Mouse (Mus musculus): ENCODE measurements around the gene Nlrp3.
"Not testable (repeated sequence)": the region's sequence is repeated elsewhere in the genome, so short reads cannot be mapped to it uniquely, and the experiment has no call there.

Nlrp3 gene

GRCm38 (mm10) chr11:59531562-59531961 lies 9.8 kb upstream of the Nlrp3 start:
- DNase-seq (ENCODE audit: low read depth, low spot score) = no peak

- DNase-seq (ENCODE audit: low read depth, low spot score) = peak; percentile 26
Observed at GRCm38 (mm10) chr11:59537218-59538130, 3.9 kb upstream of the Nlrp3 start.

DNA sequence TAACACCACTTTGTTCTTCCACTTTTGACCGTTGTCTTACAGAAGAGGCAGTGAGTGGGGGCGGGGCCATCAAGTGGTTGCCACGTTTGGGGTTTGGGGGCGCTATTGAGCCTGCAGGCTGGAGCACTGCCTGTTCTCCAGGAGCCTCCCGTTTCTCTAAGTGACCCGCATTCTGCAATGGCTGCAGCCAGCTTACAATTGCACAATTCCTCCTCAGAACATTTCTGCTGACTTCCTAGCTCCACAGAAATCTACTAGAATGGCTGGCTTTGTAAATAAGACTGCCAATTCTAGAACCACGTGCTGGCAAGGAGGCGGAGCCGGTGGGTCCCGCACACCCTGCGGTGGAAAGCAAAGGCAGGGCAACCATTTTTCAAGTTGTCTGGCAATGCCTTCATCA lies 3.0 kb upstream of the Nlrp3 start:
- DNase-seq (ENCODE audit: low read depth, low spot score) = peak; percentile 7

DNA sequence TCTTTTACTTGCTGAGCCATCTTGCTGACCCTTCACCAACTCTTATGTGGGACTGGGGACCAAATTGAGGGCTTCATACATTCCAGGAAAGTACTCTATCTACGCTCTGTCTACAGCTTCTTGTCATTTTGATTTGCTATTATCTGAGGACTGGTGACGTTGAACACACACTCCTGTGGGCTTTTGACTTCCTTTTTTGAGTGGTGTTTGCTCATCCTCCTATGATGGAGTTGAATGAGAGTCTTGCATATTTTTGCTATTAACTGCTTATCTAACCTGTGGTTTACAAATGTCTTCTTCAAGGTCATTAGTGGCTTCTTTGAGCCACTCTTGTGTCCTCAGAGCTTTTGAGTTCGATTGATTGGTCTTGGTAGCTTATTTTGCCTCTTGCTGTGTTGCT lies 1.2 kb upstream of the Nlrp3 start:
- DNase-seq (ENCODE audit: low read depth, low spot score) = no peak

- DNase-seq (ENCODE audit: low read depth, low spot score) = no peak
Observed at GRCm38 (mm10) chr11:59542442-59542841, 1.1 kb downstream of the Nlrp3 start.

- DNase-seq (ENCODE audit: low read depth, low spot score) = no peak
Observed at GRCm38 (mm10) chr11:59543376-59543775, 2.0 kb downstream of the Nlrp3 start.

- no peak for DNase-seq (ENCODE audit: low read depth, low spot score)
Observed at GRCm38 (mm10) chr11:59544005-59544404, 2.6 kb downstream of the Nlrp3 start.

DNA sequence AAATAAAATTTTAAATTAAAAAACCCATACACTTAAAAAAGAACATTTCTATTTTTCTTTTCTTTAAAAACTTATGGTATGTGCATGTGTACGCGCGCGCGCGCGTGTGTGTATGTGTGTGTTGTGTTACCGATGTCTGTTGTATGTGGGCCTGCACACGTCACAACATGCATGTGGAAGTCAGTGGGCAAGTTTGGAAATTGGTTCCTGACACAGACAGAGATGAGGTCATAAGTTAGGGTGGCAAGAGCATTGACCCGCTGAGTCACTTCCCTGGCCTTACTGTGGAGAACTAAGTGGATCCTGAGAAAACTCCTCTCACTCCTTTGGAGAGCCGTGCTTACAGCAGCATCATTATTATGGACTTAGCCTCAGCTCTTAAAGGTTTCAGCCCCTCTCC lies 12.8 kb downstream of the Nlrp3 start:
- DNase-seq (ENCODE audit: low read depth, low spot score) = no peak

GRCm38 (mm10) chr11:59554535-59554934 lies 13.2 kb downstream of the Nlrp3 start:
- no peak for DNase-seq (ENCODE audit: low read depth, low spot score)

DNA sequence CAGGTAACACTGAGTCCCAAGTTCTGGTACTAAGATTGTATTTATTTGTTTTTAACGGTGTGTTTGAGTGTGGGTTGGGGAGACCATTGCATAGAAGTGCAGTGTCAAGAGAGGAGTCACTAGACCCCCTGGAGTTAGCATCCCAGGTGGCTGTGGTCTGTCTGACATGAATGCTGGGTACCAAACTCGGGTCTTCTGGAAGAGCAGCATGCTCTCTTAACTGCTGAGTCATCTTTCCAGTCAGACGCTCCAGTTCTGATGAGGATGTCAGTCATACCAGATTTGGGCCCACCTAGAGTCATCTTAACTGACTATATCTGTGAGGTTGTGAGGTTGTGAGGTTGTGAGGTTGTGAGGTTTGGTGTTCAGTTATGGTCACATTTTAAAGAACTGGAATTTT lies 19.5 kb downstream of the Nlrp3 start:
- DNase-seq (ENCODE audit: low read depth, low spot score) = no peak

- DNase-seq (ENCODE audit: low read depth, low spot score) = no peak
Observed at GRCm38 (mm10) chr11:59562336-59562735, 21.0 kb downstream of the Nlrp3 start.

GRCm38 (mm10) chr11:59562837-59563236 lies 21.5 kb downstream of the Nlrp3 start:
- no peak for DNase-seq (ENCODE audit: low read depth, low spot score)

DNA sequence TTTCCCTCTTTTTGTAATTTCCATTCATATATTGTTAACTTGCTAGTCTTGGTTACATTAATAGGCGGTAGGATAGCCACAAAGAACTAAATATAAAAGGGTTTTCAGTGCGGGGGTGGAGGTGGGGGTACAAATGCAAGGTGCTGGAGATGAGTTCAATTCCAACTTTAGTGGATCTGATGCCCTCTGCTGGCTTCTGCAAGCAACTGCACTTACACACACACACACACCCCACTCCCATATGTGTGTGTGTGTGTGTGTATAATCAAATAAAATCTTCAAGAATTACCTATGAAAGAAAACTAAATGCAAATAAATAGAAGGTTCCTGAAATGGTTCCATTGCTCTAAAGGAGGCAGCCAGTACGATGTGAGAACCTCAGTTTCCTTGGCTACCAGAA lies 27.9 kb downstream of the Nlrp3 start:
- peak; percentile 30 for DNase-seq (ENCODE audit: low read depth, low spot score)

DNA sequence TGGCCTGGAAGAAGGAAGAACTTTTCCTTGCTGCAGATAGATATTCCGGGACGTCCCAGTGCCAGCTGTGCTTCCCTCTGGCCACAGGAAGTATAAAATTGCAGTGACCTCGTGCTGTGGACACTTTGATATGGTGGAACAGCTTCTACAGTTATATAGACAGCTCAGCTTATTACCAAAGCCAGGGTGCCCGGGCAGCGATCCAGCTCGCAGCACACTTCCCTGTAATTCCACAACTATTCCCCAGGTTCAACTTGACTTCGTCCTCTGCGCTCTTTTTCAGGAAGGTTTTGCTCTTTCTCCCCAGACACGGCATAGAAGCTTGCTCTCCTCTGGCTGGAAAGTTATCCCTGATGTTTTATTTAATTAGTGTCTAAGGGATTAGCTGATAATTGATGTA lies 34.4 kb downstream of the Nlrp3 start:
- DNase-seq (ENCODE audit: low read depth, low spot score) = no peak

DNA sequence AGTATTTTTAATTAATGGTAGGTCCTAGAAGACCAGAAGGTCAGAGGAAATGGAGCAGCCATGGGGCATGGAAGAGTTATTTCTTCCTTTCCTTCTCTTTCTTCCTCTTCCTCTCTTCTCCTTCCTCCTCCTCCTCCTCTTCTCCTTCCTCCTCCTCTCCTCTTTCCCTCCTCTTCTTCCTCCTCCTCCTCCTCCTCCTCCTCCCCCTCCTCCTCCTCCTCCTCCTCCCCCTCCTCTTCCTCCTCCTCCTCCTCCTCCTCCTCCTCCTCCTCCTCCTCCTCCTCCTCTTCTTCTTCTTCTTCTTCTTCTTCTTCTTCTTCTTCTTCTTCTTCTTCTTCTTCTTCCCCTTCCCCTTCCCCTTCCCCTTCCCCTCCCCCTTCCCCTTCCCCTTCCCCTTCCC lies 34.8 kb downstream of the Nlrp3 start, which contains the start of gene Olfr222:
Gene Olfr222 (minus strand): TSS at position 101 of the 400 bp plus-strand sequence.
- DNase-seq (ENCODE audit: low read depth, low spot score) = not testable (repeated sequence)

DNA sequence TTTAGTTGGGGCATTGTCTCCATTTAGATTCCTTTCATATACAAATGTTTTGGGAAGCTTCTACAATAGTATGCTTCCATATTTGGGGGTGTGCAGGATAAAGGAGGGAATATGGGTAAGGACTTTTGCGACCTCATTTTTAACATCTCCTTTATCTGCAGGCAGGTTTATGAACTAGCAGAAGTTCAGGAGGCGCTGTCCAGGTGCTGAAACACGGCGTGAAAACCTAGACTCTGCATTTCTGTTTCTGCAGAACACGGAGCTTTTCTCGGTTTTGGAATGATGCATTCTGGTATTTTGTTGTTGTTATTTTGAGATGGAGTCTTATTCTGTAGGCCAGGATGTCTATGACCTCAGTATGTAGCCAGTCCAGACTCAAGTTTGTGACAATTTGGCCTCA lies 43.2 kb downstream of the Nlrp3 start:
- DNase-seq (ENCODE audit: low read depth, low spot score) = no peak

DNA sequence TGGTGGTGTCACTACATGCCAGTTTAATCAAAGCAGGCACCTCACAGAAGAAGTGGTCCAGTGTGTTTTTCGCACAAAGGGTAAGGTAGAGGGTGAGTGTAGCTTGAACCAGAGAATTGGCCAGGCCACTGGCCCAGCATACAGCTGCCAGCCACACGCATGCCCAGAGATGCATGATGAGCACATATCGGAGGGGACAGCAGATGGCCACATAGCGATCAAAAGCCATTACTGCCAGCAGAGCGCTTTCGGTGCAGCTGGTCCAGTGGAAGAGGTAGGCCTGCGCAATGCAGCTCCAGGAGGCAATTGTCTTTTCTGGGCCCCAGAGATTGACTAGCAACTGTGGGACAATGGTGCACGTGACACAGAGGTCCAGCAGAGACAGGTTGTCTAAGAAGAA lies 48.1 kb downstream of the Nlrp3 start:
- DNase-seq (ENCODE audit: low read depth, low spot score) = no peak

GRCm38 (mm10) chr11:59593189-59593588 lies 51.8 kb downstream of the Nlrp3 start, which contains the start of gene Olfr223:
TSS of gene Olfr223 (minus strand) at chr11:59593289.
- DNase-seq (ENCODE audit: low read depth, low spot score) = no peak

DNA sequence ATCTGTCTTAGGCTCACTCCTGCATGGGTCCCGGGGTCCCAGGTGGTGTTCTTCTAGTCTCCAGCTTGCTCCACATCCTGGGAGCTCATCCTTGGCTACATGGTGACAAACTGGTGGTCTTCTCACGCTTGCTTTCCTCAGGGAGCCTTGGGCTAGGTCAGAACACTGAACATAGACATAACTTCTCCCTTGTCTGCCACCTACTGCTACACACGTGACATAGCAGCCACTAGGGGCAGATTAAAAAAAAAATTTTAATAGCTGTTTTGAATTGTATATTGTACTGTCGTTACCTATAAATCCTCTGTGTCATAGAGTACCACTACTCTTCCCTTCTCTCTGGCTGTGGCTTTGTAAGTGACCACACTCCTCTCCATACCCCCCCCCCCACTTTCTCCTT lies 54.7 kb downstream of the Nlrp3 start:
- DNase-seq (ENCODE audit: low read depth, low spot score) = peak; percentile 7

- DNase-seq (ENCODE audit: low read depth, low spot score) = no peak
Observed at GRCm38 (mm10) chr11:59596950-59597349, 55.6 kb downstream of the Nlrp3 start.

GRCm38 (mm10) chr11:59599211-59599610 lies 57.8 kb downstream of the Nlrp3 start:
- no peak for DNase-seq (ENCODE audit: low read depth, low spot score)

DNA sequence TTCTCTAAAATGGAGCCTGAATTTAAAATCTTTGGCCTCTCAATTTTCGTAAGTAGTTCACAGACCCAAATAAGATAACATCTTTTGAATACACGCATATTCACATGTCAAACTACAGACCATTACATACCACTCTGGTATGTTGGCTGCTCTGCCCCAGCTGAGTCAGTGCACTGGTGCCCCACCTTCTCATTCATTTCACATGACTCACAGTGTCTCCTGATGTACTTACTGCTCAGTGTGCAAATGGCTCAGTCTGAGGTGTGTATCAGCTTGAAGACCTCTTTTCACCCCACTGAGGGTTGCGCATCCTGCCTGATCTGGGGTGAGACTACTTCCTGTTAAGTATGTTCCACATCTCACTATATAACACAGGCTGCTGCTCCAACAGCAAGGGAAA lies 59.5 kb downstream of the Nlrp3 start:
- DNase-seq (ENCODE audit: low read depth, low spot score) = no peak

DNA sequence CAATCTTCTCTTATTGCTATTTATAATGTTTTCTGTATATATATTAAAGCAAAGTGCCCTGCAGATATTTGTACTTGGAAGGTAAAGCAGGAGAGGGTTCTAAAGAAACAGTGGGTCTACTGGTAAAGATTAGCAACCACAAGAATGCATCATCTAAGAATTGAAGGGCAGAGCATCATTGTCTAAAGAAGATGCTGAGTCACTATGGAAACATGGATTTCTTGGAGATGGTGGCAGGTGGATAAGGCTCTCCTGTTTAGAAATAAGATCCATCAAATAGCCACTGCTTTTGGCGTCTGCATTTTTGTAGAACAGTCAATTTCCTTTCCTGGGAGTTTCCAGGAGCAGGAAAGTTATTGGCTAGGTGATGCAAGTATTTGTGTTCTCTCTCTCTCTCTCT lies 60.9 kb downstream of the Nlrp3 start:
- DNase-seq (ENCODE audit: low read depth, low spot score) = no peak

Data from CD4-positive, CD25-positive, alpha-beta regulatory T cell, adult 2 months (primary cell).